Mouse (Mus musculus) spleen, adult 2 months (tissue): ENCODE results near the gene Denr.

ENCODE experiments used
- CTCF ChIP-seq: fragments of 200-500 bp; IDR thresholded peaks from 2 replicates; pipeline ENCODE4 v1.5.1; 2011; ENCODE audit warnings: mild to moderate bottlenecking, inconsistent platforms; ENCODE audit not compliant: insufficient read depth, insufficient read length, insufficient replicate concordance; ENCODE audit errors: extremely low read depth
- POLR2A ChIP-seq: fragments of 200-500 bp; IDR thresholded peaks from 2 replicates; pipeline ENCODE4 v1.6.1; 2011; ENCODE audit warnings: low read depth, low read length, inconsistent platforms

DNA sequence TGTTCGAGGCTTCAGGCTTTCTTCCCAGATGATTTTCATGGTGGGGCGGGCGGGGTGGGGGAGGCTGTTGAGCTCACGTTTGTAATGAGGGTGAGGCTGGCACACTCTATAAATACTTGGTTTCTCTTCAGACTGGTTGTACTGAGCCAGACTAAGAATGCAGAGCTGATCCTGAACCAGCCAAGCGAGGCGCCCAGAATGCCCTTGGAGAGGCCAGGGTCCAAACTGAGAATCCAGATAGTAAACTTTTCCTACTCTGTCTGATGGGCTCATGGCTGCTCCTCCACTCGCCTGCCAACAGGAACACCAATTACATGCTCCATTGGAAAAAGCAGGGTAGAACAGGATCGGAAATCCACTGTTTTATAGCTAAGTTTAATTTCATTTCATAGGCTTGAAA is 62.2 kb downstream of the Denr start:
- no peak for TF ChIP-seq CTCF
- no peak for TF ChIP-seq POLR2A
